Mouse (Mus musculus) adrenal gland, postnatal 36 days (tissue): ENCODE measurements around the gene Ifrd1. TPM values are rescaled to one million over a fixed set of nuclear protein-coding genes. Genes with fewer than 3 reads are reported as not detected.
"Not testable (repeated sequence)": the region's sequence is repeated elsewhere in the genome, so short reads cannot be mapped to it uniquely, and the experiment has no call there.

Experiments used
- DNase-seq, 2 experiments: peaks; one replicate each; pipeline ENCODE4 v3.0.0; 2021; ENCODE audit warnings: mixed read lengths in 1 of 2
- microRNA-seq: library from miRNA; unstranded; fragments of <30 nt; microRNA quantifications from one replicate; pipeline ENCODE4 v1.2.0, GENCODE M21; 2021
- total RNA-seq, 2 experiments: library from RNA; stranded (reverse); gene quantifications; 2 replicates each; pipeline ENCODE4 v1.2.3; 2021

Ifrd1 gene
- total RNA-seq, 2 experiments from 2014 or later, result 150 to 205 TPM

- no peak for DNase-seq
These were observed 49.0 kb downstream of the Ifrd1 start, which contains the start of gene Lsmem1 for GRCm38 (mm10) chr12:40199302-40199701. TSS of gene Lsmem1 (minus strand) at chr12:40199490.

GRCm38 (mm10) chr12:40198427-40198826 lies 49.9 kb downstream of the Ifrd1 start:
- DNase-seq, result no peak

- no peak for DNase-seq
These were observed 50.3 kb downstream of the Ifrd1 start for GRCm38 (mm10) chr12:40198019-40198418.

GRCm38 (mm10) chr12:40197511-40197910 lies 50.8 kb downstream of the Ifrd1 start:
- no peak for DNase-seq

GRCm38 (mm10) chr12:40185474-40185873 lies 62.8 kb downstream of the Ifrd1 start:
- DNase-seq, result no peak

GRCm38 (mm10) chr12:40177089-40177488 lies 71.2 kb downstream of the Ifrd1 start:
- DNase-seq, result peak; percentile 56 to 69

- no peak for DNase-seq
These were observed 72.1 kb downstream of the Ifrd1 start for GRCm38 (mm10) chr12:40176158-40176557.

GRCm38 (mm10) chr12:40175171-40175570 lies 73.1 kb downstream of the Ifrd1 start:
- DNase-seq, result not testable (repeated sequence)

GRCm38 (mm10) chr12:40171637-40172036 lies 76.7 kb downstream of the Ifrd1 start:
- no peak for DNase-seq

- DNase-seq, result no peak
These were observed 78.6 kb downstream of the Ifrd1 start for GRCm38 (mm10) chr12:40169675-40170074.

GRCm38 (mm10) chr12:40164621-40165020 lies 83.7 kb downstream of the Ifrd1 start:
- DNase-seq, result peak in 1 of 2 experiments; percentile 13

- DNase-seq, result no peak
These were observed 87.5 kb downstream of the Ifrd1 start for GRCm38 (mm10) chr12:40160777-40161176.

- no peak for DNase-seq
These were observed 94.1 kb downstream of the Ifrd1 start for GRCm38 (mm10) chr12:40154188-40154587.

- DNase-seq, result no peak
These were observed 95.8 kb downstream of the Ifrd1 start for GRCm38 (mm10) chr12:40152353-40153069.

Small RNAs within 50 kb of the gene (microRNA-seq; reads per million reads assigned to microRNA genes)
- gene Mir1938, result 1.2 reads per million

Other genes with a start within 250 kb of the Ifrd1 start
- gene Arl4a, start 210.5 kb downstream of the Ifrd1 start, total RNA-seq, result 10 to 100 TPM; 73.8 to 81.3 TPM
- gene Scin, start 114.3 kb downstream of the Ifrd1 start, total RNA-seq, result 1 to 10 TPM in 1 of 2 experiments, under 1 TPM in 1; 0.73 to 1.7 TPM
- not detected for gene Lsmem1, start 49.0 kb downstream of the Ifrd1 start, total RNA-seq
- 10 to 100 TPM; 13.2 to 20.4 TPM for gene Zfp277, start 197.4 kb upstream of the Ifrd1 start, total RNA-seq
- gene Dock4, start 197.4 kb upstream of the Ifrd1 start, total RNA-seq, result 10 to 100 TPM; 13.5 to 18.0 TPM